Mouse (Mus musculus): ENCODE data around the gene Nt5c1a. TPM values are rescaled to one million over a fixed set of nuclear protein-coding genes. Genes with fewer than 3 reads are reported as not detected.

The Nt5c1a gene
- polyA plus RNA-seq, 1 experiment from 2014 or later, result 0.25 TPM

GRCm38 (mm10) chr4:123213975-123214374 is 12.7 kb downstream of the Nt5c1a start:
- Histone ChIP-seq H3K9me3 (replicated peaks) (no peaks in the 10 kb centered on the region), H3K27ac (no peak overlapping the region), H3K4me2 (no peak overlapping the region), H3K36me3 (no peaks in the 10 kb centered on the region), H3K27me3 (peaks cover 3% of the 10 kb centered on the region; the same call in 1 of the 2 replicates), H3K4me1 (peaks cover 18% of the 10 kb centered on the region), H3K4me3 (replicated peaks) (no peak overlapping the region), H3K9ac (no peak overlapping the region)
- no peak for ATAC-seq (replicated peaks; ENCODE audit: low FRiP score)
- WGBS, result 96% methylated on average over 9 of the region's 9 CpGs

- Histone ChIP-seq H3K4me2 (no peak overlapping the region), H3K9ac (no peak overlapping the region), H3K27ac (no peak overlapping the region), H3K4me3 (replicated peaks) (no peak overlapping the region), H3K36me3 (no peaks in the 10 kb centered on the region), H3K27me3 (peaks cover 7% of the 10 kb centered on the region; the same call in 1 of the 2 replicates), H3K9me3 (replicated peaks) (no peaks in the 10 kb centered on the region), H3K4me1 (peaks cover 18% of the 10 kb centered on the region)
- 83% methylated on average over 1 of the region's 1 CpGs for WGBS
- ATAC-seq (replicated peaks; ENCODE audit: low FRiP score), result no peak
These were observed 14.1 kb downstream of the Nt5c1a start for GRCm38 (mm10) chr4:123215367-123215766.

GRCm38 (mm10) chr4:123216782-123217181 is 15.5 kb downstream of the Nt5c1a start:
- Histone ChIP-seq H3K4me1 (peaks cover 6% of the 10 kb centered on the region), H3K9me3 (replicated peaks) (no peaks in the 10 kb centered on the region), H3K27me3 (peaks cover 7% of the 10 kb centered on the region; the same call in 1 of the 2 replicates), H3K36me3 (no peaks in the 10 kb centered on the region), H3K4me2 (no peak overlapping the region), H3K4me3 (replicated peaks) (no peak overlapping the region), H3K27ac (no peak overlapping the region), H3K9ac (no peak overlapping the region)
- no peak for ATAC-seq (replicated peaks; ENCODE audit: low FRiP score)
- 9% methylated on average over 1 of the region's 1 CpGs for WGBS

DNA sequence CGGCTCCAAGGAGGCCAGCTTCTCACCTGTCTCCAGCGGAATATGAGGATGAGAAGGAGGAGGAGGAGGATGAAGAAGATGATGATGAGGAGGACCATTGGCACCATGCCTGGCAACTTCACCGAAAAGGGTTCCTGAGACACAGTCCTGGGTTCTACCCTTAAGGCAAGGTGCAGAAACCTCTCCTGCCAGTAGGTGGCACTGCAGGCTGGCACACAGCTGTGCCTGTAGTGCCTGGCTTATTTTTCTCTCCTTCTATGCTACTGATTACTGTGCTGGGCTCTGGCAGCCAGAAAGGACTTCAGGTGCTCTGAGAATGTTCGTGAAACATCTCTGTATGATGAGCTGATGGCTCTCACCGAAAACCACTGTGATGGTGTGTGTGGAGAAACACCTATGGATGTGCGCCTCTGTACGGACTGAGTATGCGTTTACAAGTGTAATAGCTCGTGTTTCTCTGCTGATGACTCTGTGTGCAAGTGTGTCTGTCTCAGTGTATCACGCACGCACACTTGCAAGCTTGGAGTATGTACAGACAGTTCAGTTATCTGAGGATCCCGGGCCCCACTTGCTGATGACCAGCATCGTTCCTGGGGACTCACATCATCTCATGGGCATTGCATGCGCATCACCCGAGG is 18.5 kb downstream of the Nt5c1a start:
- WGBS, result 70% methylated on average over 15 of the region's 15 CpGs

DNA sequence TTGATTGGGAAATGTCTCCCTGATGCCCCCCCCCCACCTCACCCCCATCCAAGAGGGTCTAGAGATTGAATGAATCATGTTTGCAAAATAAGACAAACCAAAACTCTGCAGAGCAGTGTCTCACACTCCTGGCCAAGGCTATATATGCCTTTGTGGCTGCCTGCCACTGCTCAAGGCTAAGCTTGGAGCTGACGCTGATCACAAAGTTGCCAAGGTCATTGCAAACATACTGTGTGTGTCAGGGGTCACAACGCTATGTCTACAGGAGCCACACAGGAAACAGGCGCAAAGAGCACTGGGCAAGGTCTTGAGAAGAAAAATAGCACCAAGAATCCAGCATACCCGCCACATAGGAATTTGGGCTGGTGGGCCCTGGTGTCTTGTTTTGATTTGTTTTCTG is 19.3 kb downstream of the Nt5c1a start:
- Histone ChIP-seq H3K4me2 (no peak overlapping the region), H3K4me3 (replicated peaks) (no peak overlapping the region), H3K4me1 (peaks cover 7% of the 10 kb centered on the region), H3K9ac (no peak overlapping the region), H3K27me3 (peaks cover 7% of the 10 kb centered on the region; the same call in 1 of the 2 replicates), H3K9me3 (replicated peaks) (no peaks in the 10 kb centered on the region), H3K27ac (no peak overlapping the region), H3K36me3 (no peaks in the 10 kb centered on the region)
- ATAC-seq (replicated peaks; ENCODE audit: low FRiP score), result no peak
- WGBS, result 73% methylated on average over 4 of the region's 4 CpGs

More for the DNA sequence above, 18.5 kb downstream of the Nt5c1a start:
- H3K4me3 ChIP-seq (replicated peaks), result no peak overlapping the region
- no peak overlapping the region for H3K27ac ChIP-seq
- H3K4me2 ChIP-seq, result no peak overlapping the region
- H3K9ac ChIP-seq, result no peak overlapping the region
- H3K9me3 ChIP-seq (replicated peaks), result no peaks in the 10 kb centered on the region
- no peaks in the 10 kb centered on the region for H3K36me3 ChIP-seq
- H3K4me1 ChIP-seq, result 0 out of 2 replicates have a peak, but pooled peaks cover 4% of the 10 kb centered on the region
- ATAC-seq (replicated peaks; ENCODE audit: low FRiP score), result peak; percentile 85
- peaks cover 7% of the 10 kb centered on the region; the same call in 1 of the 2 replicates for H3K27me3 ChIP-seq

GRCm38 (mm10) chr4:123223309-123223708 is 22.0 kb downstream of the Nt5c1a start:
- Histone ChIP-seq H3K9me3 (replicated peaks) (no peaks in the 10 kb centered on the region), H3K9ac (no peak overlapping the region), H3K4me2 (no peak overlapping the region), H3K27me3 (peaks cover 7% of the 10 kb centered on the region; the same call in 1 of the 2 replicates), H3K27ac (no peak overlapping the region), H3K4me3 (replicated peaks) (no peak overlapping the region), H3K4me1 (peaks cover 34% of the 10 kb centered on the region), H3K36me3 (no peaks in the 10 kb centered on the region)
- no peak for ATAC-seq (replicated peaks; ENCODE audit: low FRiP score)
- WGBS, result 65% methylated on average over 3 of the region's 3 CpGs

DNA sequence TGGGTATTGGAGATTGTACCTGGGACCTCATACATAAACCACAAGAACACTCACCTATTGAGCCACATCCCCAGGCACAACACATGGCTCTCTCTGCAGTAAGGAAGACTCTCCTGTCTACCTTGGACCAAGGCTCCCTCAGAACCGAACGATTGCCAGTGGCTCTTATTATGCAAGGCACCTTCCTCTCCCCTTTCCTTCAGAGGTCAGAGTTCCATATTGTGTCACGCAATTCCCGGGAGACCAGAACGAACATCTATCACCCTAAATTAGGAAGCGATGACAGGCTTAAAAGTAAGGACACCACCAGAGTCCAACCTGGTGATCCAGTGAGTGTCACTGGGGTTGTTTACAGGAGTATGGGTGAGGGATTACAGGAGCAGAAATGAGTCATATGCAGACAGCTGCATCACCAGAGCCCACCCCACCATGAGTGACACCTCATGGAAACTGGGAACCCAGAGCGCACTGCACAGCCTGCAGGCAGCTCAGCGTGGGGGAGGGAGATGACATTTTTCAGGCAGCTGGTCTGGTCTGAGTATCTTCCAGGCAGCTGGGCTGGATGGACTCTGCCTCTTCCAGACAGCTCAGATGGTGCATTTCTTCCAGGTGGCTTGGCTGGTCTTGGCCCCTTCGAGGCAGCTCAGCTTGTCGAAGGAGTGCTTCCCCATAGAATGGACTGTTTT is 24.6 kb downstream of the Nt5c1a start:
- 32% methylated on average over 10 of the region's 10 CpGs for WGBS
- peak overlapping the region; percentile 48 for H3K27ac ChIP-seq

GRCm38 (mm10) chr4:123227707-123228106 is 26.4 kb downstream of the Nt5c1a start:
- Histone ChIP-seq H3K4me2 (no peak overlapping the region), H3K36me3 (no peaks in the 10 kb centered on the region), H3K4me3 (replicated peaks) (no peak overlapping the region), H3K4me1 (peaks cover 65% of the 10 kb centered on the region), H3K9me3 (replicated peaks) (no peaks in the 10 kb centered on the region), H3K27me3 (0 out of 2 replicates have a peak, but pooled peaks cover 3% of the 10 kb centered on the region), H3K9ac (no peak overlapping the region), H3K27ac (peak overlapping the region; percentile 20; the same call in 1 of the 2 replicates)
- no peak for ATAC-seq (replicated peaks; ENCODE audit: low FRiP score)
- 32% methylated on average over 4 of the region's 4 CpGs for WGBS

More for the DNA sequence above, 24.6 kb downstream of the Nt5c1a start:
- Histone ChIP-seq H3K36me3 (no peaks in the 10 kb centered on the region), H3K4me2 (no peak overlapping the region), H3K4me1 (peaks cover 52% of the 10 kb centered on the region), H3K9ac (no peak overlapping the region), H3K9me3 (replicated peaks) (no peaks in the 10 kb centered on the region), H3K4me3 (replicated peaks) (no peak overlapping the region), H3K27me3 (no peaks in the 10 kb centered on the region)
- ATAC-seq (replicated peaks; ENCODE audit: low FRiP score), result peak; percentile 54; the same call in 1 of the 2 replicates

GRCm38 (mm10) chr4:123228270-123228669 is 27.0 kb downstream of the Nt5c1a start:
- Histone ChIP-seq H3K36me3 (no peaks in the 10 kb centered on the region), H3K27me3 (0 out of 2 replicates have a peak, but pooled peaks cover 8% of the 10 kb centered on the region), H3K9ac (no peak overlapping the region), H3K27ac (peak overlapping the region; percentile 20; the same call in 1 of the 2 replicates), H3K9me3 (replicated peaks) (no peaks in the 10 kb centered on the region), H3K4me3 (replicated peaks) (no peak overlapping the region), H3K4me2 (no peak overlapping the region), H3K4me1 (peaks cover 71% of the 10 kb centered on the region)
- WGBS, result 28% methylated on average over 2 of the region's 2 CpGs
- ATAC-seq (replicated peaks; ENCODE audit: low FRiP score), result 0 out of 2 replicates have a peak, but pooled peaks have one; percentile 16

- H3K9ac ChIP-seq, result no peak overlapping the region
- no peaks in the 10 kb centered on the region for H3K36me3 ChIP-seq
- ATAC-seq (replicated peaks; ENCODE audit: low FRiP score), result no peak
- H3K4me1 ChIP-seq, result peaks cover 80% of the 10 kb centered on the region
- 28% methylated on average over 11 of the region's 11 CpGs for WGBS
- no peak overlapping the region for H3K4me2 ChIP-seq
- no peaks in the 10 kb centered on the region for H3K9me3 ChIP-seq (replicated peaks)
- H3K4me3 ChIP-seq (replicated peaks), result no peak overlapping the region
- H3K27ac ChIP-seq, result 0 out of 2 replicates have a peak overlapping the region, but pooled peaks have one; percentile 20
- H3K27me3 ChIP-seq, result peaks cover 16% of the 10 kb centered on the region; the same call in 1 of the 2 replicates
These were observed 27.9 kb downstream of the Nt5c1a start for GRCm38 (mm10) chr4:123229166-123229565.

DNA sequence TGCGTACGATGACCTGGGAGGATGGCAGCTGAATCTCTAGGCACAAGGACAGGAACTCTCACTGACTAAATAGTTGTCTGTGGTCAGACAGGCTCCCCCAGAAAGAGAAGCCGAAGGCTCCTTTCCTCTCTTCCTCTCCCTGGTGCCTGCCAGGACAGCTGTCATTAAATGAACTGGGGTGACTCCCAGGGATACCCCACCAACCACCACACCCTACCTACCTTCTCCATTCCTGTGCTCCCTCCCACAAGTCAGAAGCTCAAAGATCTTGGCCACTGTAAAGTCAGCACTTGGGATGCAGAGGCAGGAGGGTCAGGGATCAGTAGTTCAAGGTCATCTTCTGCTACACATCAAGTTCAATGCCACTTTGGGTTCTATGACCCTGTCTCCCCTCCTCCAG is 31.5 kb downstream of the Nt5c1a start:
- Histone ChIP-seq H3K4me1 (peaks cover 92% of the 10 kb centered on the region), H3K36me3 (no peaks in the 10 kb centered on the region), H3K9ac (no peak overlapping the region), H3K4me2 (peak overlapping the region; percentile 78), H3K4me3 (replicated peaks) (peak overlapping the region; percentile 51), H3K9me3 (replicated peaks) (no peaks in the 10 kb centered on the region), H3K27ac (peak overlapping the region; percentile 92), H3K27me3 (peaks cover 16% of the 10 kb centered on the region; the same call in 1 of the 2 replicates)
- WGBS, result 48% methylated on average over 3 of the region's 3 CpGs
- 0 out of 2 replicates have a peak, but pooled peaks have one; percentile 2 for ATAC-seq (replicated peaks; ENCODE audit: low FRiP score)

- 1% methylated on average over 52 of the region's 52 CpGs for WGBS
These were observed 32.3 kb downstream of the Nt5c1a start, which contains the start of gene Heyl for GRCm38 (mm10) chr4:123233492-123234084. Gene Heyl, plus strand, starts transcription at chr4:123233556.

More at GRCm38 (mm10) chr4:123233492-123234084, 32.3 kb downstream of the Nt5c1a start, which contains the start of gene Heyl:
- Histone ChIP-seq H3K9me3 (replicated peaks) (no peaks in the 10 kb centered on the region), H3K27me3 (peaks cover 16% of the 10 kb centered on the region; the same call in 1 of the 2 replicates), H3K4me3 (replicated peaks) (peak within 1 kb of the TSS; percentile 51), H3K36me3 (no peaks in the 10 kb centered on the region), H3K4me2 (peak within 1 kb of the TSS; percentile 78), H3K4me1 (peaks cover 92% of the 10 kb centered on the region), H3K27ac (peak within 1 kb of the TSS; percentile 92), H3K9ac (peak within 1 kb of the TSS; percentile 50)
- peak; percentile 91 for ATAC-seq (replicated peaks; ENCODE audit: low FRiP score)
